Mouse (Mus musculus): Measurements from ENCODE around the gene Cela3b. TPM values are rescaled to one million over a fixed set of nuclear protein-coding genes. Genes with fewer than 3 reads are reported as not detected.

The Cela3b gene
- total RNA-seq (2021), result not detected

DNA sequence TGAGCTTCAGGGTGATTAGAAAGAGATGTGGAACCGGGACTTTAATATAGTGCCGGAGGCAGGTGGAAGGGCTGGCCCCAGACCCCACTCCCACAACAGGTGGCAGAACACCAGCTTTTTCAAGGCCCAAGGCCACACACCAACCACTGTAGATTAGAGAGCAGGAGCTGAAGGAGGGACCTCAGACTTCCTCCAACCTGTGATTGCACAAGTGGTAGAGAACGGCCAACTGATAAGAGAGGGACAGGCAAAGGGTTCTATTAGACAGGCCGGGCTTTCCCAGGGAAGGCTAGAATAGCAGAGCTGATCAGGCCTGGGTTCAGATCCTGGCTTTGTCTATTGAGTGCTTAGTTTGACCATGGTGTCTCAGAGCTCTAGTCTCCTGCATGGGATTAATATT is at the start of gene Cela3b:
Gene Cela3b (minus strand): TSS at position 39 of the 400 bp plus-strand sequence.
- no peak for DNase-seq (ENCODE audit: extremely low spot score in 1 of 2, low spot score in 1 of 2)

DNA sequence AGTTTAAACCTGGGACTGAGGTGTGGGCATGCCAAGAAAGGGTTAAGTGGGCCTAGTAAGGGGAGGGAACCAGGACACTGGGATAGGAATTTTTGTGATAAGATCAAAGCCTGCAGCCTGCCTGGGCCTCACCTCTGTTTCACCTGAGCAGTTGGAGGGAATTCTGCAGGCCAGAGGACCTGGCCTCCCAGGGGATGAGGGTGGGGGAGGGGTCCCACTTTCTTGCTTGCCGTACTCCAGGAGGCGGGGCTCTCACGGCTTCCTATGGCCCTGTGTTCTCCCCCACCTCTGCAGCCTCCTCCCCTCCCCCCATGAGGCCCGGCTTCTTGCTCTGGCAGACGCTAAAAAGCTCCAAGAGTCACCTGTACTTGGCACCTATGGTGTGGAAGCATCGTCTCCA is 49.4 kb upstream of the Cela3b start:
- no peak for DNase-seq (ENCODE audit: extremely low spot score in 1 of 2, low spot score in 1 of 2)

DNA sequence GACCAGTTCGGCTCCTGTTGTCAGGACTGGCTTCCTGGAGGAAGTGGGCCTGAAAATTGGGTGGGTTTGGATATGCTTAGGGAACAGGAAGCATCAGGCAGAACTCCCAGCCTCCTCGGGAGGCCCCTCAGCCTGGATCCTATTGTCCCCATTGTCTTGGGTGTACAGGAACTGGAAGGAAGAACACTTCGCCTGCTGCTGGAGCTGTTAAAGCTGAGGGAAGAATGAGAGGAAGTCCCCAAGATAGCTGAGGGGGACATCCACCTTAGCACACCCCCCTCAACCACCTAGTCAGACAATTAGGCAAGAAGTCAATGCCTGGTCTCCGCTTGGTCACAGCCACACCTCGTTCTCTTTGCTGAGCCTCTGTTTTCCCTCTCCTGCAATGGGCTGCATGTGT is 48.0 kb upstream of the Cela3b start:
- no peak for DNase-seq (ENCODE audit: extremely low spot score in 1 of 2, low spot score in 1 of 2)

DNA sequence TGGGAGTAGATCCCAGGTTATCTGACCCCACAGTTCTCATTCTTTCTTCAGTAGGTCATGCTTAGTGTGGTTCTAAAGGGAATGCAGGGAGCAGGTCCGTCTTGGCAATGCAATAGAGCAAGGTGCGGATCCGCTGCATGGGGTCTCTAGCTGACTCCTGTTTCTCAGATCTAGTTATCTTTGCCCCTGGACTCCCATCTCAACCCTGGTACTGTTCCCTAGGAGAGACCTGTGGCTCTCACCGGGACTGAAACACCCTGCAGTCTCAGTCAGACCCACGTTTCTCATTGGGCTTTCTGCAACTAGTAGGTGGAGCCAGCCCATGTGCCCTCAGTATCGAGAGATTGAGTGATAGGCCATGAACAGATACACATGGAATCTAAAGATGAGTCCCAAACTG is 47.3 kb upstream of the Cela3b start:
- DNase-seq (ENCODE audit: extremely low spot score in 1 of 2, low spot score in 1 of 2), result no peak

- no peak for DNase-seq (ENCODE audit: extremely low spot score in 1 of 2, low spot score in 1 of 2)
Measured at GRCm38 (mm10) chr4:137476761-137477237, 46.5 kb upstream of the Cela3b start.

DNA sequence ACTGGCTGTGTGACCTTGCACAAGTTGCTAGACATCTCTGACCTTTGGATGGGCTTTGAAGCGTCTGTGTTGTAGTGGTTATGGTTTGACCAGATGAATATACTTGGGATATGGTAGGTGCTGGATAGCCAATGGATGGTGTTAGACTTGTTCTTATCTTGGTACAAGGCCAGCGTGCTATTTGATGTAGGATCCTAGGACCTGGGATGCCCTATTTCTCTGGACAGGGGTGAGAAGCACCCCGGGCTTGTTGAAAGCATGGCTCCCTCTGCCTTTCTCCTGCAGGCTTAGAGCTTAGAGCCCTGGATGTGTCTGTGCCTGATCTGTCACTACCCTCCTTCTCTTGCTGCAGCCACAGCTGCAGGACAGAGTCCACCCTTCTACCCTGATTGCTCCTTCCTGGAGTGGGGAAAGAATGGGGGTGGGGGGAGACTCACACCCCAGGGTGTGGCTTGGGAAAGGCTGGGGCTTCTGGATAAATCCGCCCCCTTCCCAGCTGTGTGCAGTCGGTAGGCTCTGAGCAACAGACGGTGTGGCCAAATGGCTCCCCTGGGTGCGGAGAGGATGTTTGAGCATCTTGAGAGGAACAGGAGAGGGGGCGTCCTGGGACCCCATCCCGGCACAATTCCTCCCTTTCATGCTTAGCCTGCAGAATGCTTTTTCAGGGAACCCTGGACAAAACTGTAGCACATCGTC is 45.9 kb upstream of the Cela3b start:
- peak; percentile 24 to 29 for DNase-seq (ENCODE audit: extremely low spot score in 1 of 2, low spot score in 1 of 2)

GRCm38 (mm10) chr4:137475271-137476050 is 45.1 kb upstream of the Cela3b start:
- no peak for DNase-seq (ENCODE audit: extremely low spot score in 1 of 2, low spot score in 1 of 2)

DNA sequence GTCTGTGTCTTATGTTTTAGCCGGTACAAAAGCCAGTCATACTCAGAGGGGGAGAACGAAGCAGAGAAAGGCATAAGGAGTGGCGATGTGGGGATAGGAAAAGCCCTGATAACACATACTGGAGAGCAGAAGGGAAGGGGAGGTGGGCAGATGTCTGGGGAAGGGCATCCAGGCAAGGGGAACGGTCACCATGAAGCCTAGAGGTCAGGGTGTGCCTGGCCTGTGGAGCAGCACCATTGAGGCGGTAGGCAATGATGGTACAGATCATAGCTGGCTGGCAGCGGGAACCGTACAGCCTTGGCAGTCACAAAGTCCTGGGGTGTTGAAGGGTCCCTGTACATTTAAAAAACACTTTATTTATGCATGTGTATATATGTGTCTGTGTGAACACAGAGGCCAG is 44.4 kb upstream of the Cela3b start:
- DNase-seq (ENCODE audit: extremely low spot score in 1 of 2, low spot score in 1 of 2), result no peak

DNA sequence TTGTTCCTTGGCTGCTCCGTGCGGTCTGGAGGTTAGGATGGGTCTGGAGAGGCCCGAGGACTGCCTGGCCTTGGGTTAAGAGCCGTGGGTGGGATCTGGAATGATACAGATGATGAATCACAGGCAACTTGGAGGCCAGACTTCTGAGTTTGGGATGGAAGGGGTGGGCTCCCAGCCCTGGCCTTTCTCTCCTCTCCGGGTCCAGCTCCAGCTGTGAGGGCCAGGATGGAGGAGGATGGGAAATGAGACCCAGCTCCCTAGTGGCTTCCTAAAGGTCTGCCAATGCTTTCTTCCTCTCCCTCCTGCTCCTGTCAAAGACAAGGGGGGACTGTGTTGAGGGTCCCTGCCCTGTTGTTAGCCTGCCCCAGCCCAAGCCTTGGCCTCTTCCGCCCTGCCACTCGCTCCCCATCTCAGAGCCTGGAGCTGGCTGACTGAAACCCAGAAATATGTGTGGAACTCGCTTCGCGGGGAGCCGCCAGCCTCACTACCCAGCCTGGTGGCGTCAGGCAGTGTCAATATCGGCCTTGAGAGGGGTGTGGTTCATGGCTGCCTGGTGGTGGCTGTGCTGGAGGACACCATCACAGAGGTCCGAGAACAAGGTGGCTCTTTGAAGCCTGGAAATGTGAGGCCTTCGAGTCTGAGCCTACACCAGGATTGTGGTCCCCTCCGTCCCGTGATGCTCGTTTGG is 43.5 kb upstream of the Cela3b start:
- DNase-seq (ENCODE audit: extremely low spot score in 1 of 2, low spot score in 1 of 2), result no peak

GRCm38 (mm10) chr4:137473240-137473639 is 42.9 kb upstream of the Cela3b start:
- no peak for DNase-seq (ENCODE audit: extremely low spot score in 1 of 2, low spot score in 1 of 2)

GRCm38 (mm10) chr4:137471326-137471725 is 41.0 kb upstream of the Cela3b start:
- DNase-seq (ENCODE audit: extremely low spot score in 1 of 2, low spot score in 1 of 2), result no peak

DNA sequence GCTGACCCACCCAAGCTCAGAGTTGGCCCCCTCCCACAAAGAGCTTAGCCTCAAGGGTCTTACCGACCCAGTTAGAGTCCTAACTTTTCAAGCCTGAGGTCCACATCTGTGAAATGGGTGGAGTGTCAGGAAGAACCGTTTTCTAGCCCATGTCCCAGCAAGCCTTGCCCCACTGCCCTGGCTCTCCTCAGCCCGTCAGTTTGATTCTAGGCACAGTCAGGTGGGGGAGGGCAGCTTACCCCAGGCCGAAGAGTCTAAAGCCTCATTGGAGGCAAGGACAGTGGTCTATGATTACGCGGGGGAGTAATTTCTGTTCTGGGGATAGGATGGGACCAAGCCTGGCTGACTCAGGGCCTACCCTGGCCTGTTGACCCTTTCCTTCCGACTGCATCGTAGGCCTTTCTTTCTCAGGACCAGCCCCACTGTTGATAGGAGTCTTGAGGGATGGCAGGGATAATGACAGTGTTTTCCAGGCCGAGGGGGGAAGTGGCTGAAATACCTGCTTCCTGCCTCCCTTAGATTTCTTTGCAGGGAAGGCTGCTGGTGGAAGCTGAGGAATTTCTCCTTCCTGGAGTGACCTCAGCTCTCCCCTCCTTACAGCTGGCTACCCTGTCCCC is 40.5 kb upstream of the Cela3b start:
- DNase-seq (ENCODE audit: extremely low spot score in 1 of 2, low spot score in 1 of 2), result no peak

GRCm38 (mm10) chr4:137469845-137470692 is 39.7 kb upstream of the Cela3b start:
- DNase-seq (ENCODE audit: extremely low spot score in 1 of 2, low spot score in 1 of 2), result no peak

DNA sequence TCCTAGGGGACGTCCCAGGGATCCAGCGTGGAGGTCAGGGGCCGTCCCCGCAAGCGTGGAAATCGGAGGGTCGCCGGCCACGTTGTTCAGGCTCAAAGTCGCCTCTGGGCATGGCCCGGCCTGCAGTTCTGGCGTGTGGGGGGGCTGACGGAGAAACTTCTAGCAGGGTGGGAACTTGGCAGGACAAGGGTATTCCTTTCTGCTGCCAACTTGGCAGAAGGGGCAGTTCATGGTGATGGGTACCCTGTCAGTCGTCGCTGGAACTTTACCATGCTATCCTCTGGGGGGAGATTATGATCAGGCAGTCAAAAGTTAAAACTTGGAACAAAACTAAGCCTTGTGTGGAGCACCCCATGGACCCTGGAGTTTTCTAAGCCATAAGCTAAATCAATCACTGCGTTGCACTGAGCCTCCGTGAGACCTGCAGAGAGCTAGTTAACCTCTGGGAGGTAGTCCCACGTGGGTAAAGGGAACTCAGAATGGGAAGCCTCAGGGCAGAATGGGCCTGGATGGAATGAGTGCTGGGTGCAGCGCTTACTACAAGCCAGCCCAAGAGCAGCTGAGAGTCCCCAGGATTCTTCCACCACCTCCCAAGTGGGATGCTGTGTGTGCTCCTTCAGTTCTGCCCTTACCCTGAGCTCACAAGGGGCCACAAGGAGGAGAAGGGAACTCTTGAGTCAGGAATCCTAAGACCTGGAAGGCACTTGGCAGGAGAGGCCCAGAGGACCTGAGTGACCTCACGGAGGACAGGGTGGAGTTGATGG is 38.9 kb upstream of the Cela3b start:
- DNase-seq (ENCODE audit: extremely low spot score in 1 of 2, low spot score in 1 of 2), result no peak

DNA sequence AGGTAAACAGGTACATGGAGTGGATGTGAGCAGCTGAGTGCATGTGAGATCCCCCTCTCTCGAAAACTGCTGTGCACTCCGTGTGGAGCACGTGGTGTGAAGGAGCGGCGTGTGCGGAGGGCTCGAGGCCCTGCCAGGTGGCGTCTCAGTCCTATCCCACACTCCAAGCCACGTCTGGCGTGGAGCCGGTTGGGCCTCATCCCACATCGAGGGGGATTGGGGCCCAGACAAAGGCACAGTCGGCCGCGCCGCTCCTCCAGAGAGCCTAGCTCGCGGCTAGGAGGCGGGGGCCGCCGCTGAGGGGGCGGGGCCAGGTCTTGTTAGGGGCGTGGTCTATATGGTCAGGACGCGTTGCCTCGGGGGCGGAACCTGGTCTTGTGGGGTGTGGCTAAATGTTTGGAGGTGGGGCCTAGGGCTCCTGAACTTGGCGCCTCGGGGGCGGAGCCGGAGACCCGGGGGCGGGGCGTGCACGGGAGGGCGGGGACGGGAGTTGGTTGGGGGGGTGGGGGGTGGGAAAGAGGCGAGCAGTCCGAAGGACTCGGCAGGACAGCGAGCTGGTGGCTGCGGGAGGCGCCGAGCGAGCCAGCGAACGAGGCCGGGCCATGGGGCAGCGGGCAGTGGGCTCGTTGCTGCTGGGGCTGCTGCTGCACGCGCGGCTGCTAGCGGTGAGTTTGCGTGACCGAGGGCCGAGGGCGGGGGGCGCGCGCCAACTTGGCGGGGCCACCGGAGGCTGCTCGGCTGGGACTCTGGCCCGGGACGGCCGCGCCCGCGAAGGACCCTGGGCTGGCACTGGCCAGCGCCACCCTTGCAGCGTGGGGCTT is 38.1 kb upstream of the Cela3b start, which contains the start of gene Hspg2:
Gene Hspg2 (plus strand): TSS at position 510 of the 821 bp plus-strand sequence.
- DNase-seq (ENCODE audit: extremely low spot score in 1 of 2, low spot score in 1 of 2), result peak; percentile 59 to 69

GRCm38 (mm10) chr4:137467525-137467924 is 37.2 kb upstream of the Cela3b start:
- DNase-seq (ENCODE audit: extremely low spot score in 1 of 2, low spot score in 1 of 2), result no peak

- no peak for DNase-seq (ENCODE audit: extremely low spot score in 1 of 2, low spot score in 1 of 2)
Measured at GRCm38 (mm10) chr4:137466991-137467390, 36.7 kb upstream of the Cela3b start.

GRCm38 (mm10) chr4:137465125-137465787 is 34.9 kb upstream of the Cela3b start:
- no peak for DNase-seq (ENCODE audit: extremely low spot score in 1 of 2, low spot score in 1 of 2)

Data from layer of hippocampus, postnatal 25 days (tissue).